Mouse (Mus musculus) myocyte (in vitro differentiated cells): Measurements from ENCODE around the gene Fkbp4. TPM values are rescaled to one million over a fixed set of nuclear protein-coding genes. Genes with fewer than 3 reads are reported as not detected.
A peak's percentile ranks its signal among the peaks of the same experiment; 100 is the strongest.

Source experiments
- H3K27me3 ChIP-seq: one replicate; pipeline ENCODE4 v1.6.1; 2011; ENCODE audit not compliant: control insufficient read depth, insufficient read depth, insufficient read length
- H3K36me3 ChIP-seq: one replicate; pipeline ENCODE4 v1.6.1; 2011; ENCODE audit not compliant: control insufficient read depth, insufficient read depth
- H3K4me2 ChIP-seq: one replicate; pipeline ENCODE4 v1.6.1; 2011; ENCODE audit warnings: low read depth, control low read depth
- H3K4me3 ChIP-seq: one replicate; pipeline ENCODE4 v1.5.1; 2011; ENCODE audit warnings: mild to moderate bottlenecking, control low read depth, moderate library complexity
- H3K79me2 ChIP-seq: one replicate; pipeline ENCODE4 v1.6.1; 2011; ENCODE audit not compliant: control insufficient read depth, insufficient read depth
- H3ac ChIP-seq: one replicate; pipeline ENCODE4 v1.6.1; 2011; ENCODE audit not compliant: control insufficient read depth, insufficient read length
- CEBPB ChIP-seq: IDR thresholded peaks from 2 replicates; pipeline ENCODE4 v1.6.1; 2011; ENCODE audit warnings: mild to moderate bottlenecking, moderate library complexity; ENCODE audit not compliant: poor library complexity, insufficient read depth, severe bottlenecking
- E2F4 ChIP-seq: IDR thresholded peaks from one replicate; pipeline ENCODE4 v1.6.1; 2011; ENCODE audit warnings: mild to moderate bottlenecking, control low read depth, moderate library complexity; ENCODE audit not compliant: insufficient read depth
- MAX ChIP-seq: IDR thresholded peaks from one replicate; pipeline ENCODE4 v1.6.1; 2011; ENCODE audit warnings: low read depth, mild to moderate bottlenecking, control low read depth
- MYOD1 ChIP-seq, 3 experiments: IDR thresholded peaks; one replicate each; pipeline ENCODE4 v1.6.1; 2011; ENCODE audit warnings: control low read depth in 2 of 3, low read depth in 2 of 3, mild to moderate bottlenecking in 2 of 3, moderate library complexity in 1 of 3; ENCODE audit not compliant: insufficient read length in 2 of 3, control insufficient read depth in 1 of 3
- MYOG ChIP-seq, 3 experiments: IDR thresholded peaks; one replicate each; pipeline ENCODE4 v1.6.1; 2011; ENCODE audit warnings: control low read depth in 2 of 3, low read depth in 2 of 3, mild to moderate bottlenecking in 2 of 3; ENCODE audit not compliant: insufficient read length in 2 of 3, control insufficient read depth in 1 of 3, insufficient read depth in 1 of 3
- POLR2A ChIP-seq: IDR thresholded peaks from one replicate; pipeline ENCODE4 v1.6.1; 2011; ENCODE audit warnings: low read depth, mild to moderate bottlenecking, control low read depth, moderate library complexity; ENCODE audit not compliant: insufficient read length
- POLR2AphosphoS2 ChIP-seq: IDR thresholded peaks from one replicate; pipeline ENCODE4 v1.6.1; 2011; ENCODE audit warnings: low read depth, control low read depth; ENCODE audit not compliant: insufficient read length
- REST ChIP-seq: IDR thresholded peaks from one replicate; pipeline ENCODE4 v1.6.1; 2011; ENCODE audit warnings: mild to moderate bottlenecking, control low read depth, moderate library complexity; ENCODE audit not compliant: insufficient read depth, insufficient read length
- SRF ChIP-seq: IDR thresholded peaks from one replicate; pipeline ENCODE4 v1.6.1; 2011; ENCODE audit warnings: low read depth; ENCODE audit not compliant: control insufficient read depth, insufficient read length
- TCF12 ChIP-seq: IDR thresholded peaks from one replicate; pipeline ENCODE4 v1.6.1; 2011; ENCODE audit warnings: mild to moderate bottlenecking, control low read depth; ENCODE audit not compliant: poor library complexity, insufficient read depth, severe bottlenecking
- TCF3 ChIP-seq: IDR thresholded peaks from one replicate; pipeline ENCODE4 v1.6.1; 2011; ENCODE audit warnings: low read depth, control low read depth; ENCODE audit not compliant: insufficient read length
- USF1 ChIP-seq: IDR thresholded peaks from one replicate; pipeline ENCODE4 v1.6.1; 2011; ENCODE audit warnings: low read depth, mild to moderate bottlenecking, control low read depth, moderate library complexity
- polyA plus RNA-seq: library from polyadenylated mRNA; unstranded; fragments of >200 nt; fragmentation: generic; extraction: Trizol; gene quantifications from one replicate; pipeline ENCODE4 v1.2.1, GENCODE M21; 2012; ENCODE audit warnings: missing spikeins

Fkbp4 gene
- polyA plus RNA-seq, 1 experiment = 224 TPM

DNA sequence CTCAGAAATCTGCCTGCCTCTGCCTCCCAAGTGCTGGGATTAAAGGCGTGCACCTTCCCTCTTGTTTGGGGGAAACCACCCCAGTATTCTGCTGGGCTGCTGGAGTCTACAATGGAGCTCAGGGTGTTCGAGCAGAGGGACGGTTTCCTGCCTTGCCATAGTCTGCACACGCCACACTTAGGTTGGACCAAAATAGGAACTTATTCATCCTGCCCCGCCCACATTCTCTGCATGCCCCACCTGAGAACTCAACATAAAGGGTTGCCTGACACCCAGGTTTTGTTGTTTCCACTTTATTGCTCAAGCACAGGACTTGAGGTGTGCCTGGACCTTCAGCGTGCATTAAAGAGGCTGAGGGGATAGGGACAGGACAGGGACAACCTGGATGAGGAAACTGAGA lies 8.7 kb downstream of the Fkbp4 start:
- H3K79me2 ChIP-seq = no peaks in the 10 kb centered on the region
- H3K4me2 ChIP-seq = no peak overlapping the region
- no peak for TF ChIP-seq MYOG (IDR thresholded peaks at IDR 0.05; ENCODE audit: control insufficient read depth in 1 of 3, insufficient read depth in 1 of 3, insufficient read length in 2 of 3, low read depth in 2 of 3)
- TF ChIP-seq TCF12 = no peak
- TF ChIP-seq USF1 = no peak
- TF ChIP-seq POLR2A = no peak
- no peak for TF ChIP-seq E2F4
- no peak for TF ChIP-seq MAX
- TF ChIP-seq TCF3 = no peak
- H3ac ChIP-seq = no peak overlapping the region
- no peaks in the 10 kb centered on the region for H3K27me3 ChIP-seq
- H3K4me3 ChIP-seq = no peak overlapping the region
- peaks cover 42% of the 10 kb centered on the region for H3K36me3 ChIP-seq

DNA sequence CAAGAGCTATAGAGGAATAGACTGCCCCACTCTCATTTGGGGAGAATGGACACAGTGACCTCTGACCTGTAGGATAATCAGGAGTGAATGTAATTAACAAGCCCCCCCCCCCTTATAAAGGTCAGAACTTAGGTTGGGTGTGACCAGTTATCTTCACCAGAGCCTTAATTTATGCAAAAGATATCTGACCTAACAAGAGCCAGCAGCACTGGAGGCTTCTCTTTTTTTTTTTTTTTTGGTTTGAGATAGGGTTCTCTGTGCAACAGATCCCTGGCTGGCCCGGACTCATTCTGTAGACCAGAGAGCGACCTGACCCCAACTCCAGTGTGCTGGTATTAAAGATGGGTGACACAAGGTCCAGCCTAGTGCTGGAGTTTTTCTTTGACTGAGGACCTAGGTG lies 9.2 kb downstream of the Fkbp4 start:
- no peak for TF ChIP-seq TCF12
- TF ChIP-seq MAX = no peak
- no peak for TF ChIP-seq POLR2A
- no peak for TF ChIP-seq SRF
- no peak for TF ChIP-seq POLR2AphosphoS2
- TF ChIP-seq MYOD1 (IDR thresholded peaks at IDR 0.05; ENCODE audit: control insufficient read depth in 1 of 3, insufficient read length in 2 of 3, low read depth in 2 of 3) = no peak
- TF ChIP-seq MYOG (IDR thresholded peaks at IDR 0.05; ENCODE audit: control insufficient read depth in 1 of 3, insufficient read depth in 1 of 3, insufficient read length in 2 of 3, low read depth in 2 of 3) = no peak
- TF ChIP-seq E2F4 = no peak
- TF ChIP-seq CEBPB = no peak
- TF ChIP-seq USF1 = no peak
- no peak for TF ChIP-seq TCF3
- no peak for TF ChIP-seq REST
- Histone ChIP-seq H3K4me3 (no peak overlapping the region), H3K36me3 (peaks cover 37% of the 10 kb centered on the region), H3K4me2 (no peak overlapping the region), H3ac (no peak overlapping the region), H3K27me3 (no peaks in the 10 kb centered on the region), H3K79me2 (no peaks in the 10 kb centered on the region)

DNA sequence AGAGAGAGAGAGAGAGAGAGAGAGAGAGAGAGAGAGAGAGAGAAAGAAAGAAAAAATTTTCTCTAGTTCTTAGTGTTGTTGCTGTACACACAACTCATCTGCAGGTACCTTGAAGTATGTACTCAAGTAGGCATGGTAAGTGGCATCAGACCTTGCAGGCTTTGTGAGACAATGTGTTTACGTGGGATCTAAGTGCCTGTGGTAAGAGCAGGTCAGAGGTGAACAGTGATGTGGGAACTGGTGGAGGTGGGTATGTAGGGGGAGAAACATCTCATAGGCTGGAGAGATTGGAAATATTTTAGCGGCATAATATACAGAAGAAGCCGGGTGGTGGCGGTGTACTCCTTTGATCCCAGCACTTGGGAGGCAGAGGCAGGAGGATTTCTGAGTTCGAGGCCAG lies 10.9 kb downstream of the Fkbp4 start:
- H3K27me3 ChIP-seq = no peaks in the 10 kb centered on the region
- no peak overlapping the region for H3ac ChIP-seq
- peaks cover 24% of the 10 kb centered on the region for H3K36me3 ChIP-seq
- H3K4me3 ChIP-seq = no peak overlapping the region
- H3K4me2 ChIP-seq = no peak overlapping the region
- TF ChIP-seq SRF (no peak), MAX (no peak), POLR2AphosphoS2 (no peak), CEBPB (no peak)
- H3K79me2 ChIP-seq = peaks cover 15% of the 10 kb centered on the region

DNA sequence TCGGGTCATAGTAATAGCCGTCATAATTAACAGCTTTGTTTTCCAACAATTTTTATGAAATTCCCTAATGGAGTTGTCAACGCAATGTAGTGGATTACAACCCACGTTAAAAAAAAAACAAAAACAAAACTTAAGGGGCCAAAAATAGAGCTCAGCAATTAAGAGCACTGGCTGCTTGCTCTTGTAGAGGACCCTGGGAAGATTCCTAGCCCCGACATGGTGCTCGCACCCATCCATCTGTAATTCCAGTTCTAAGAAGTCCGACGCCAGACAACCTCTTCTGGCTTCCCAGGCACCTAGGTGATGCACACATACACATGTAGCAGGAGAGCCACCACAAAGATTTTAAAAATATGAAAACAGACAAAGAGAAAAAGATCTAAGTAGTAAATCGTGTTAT lies 13.4 kb downstream of the Fkbp4 start:
- peak overlapping the region; percentile 48 for H3ac ChIP-seq
- H3K79me2 ChIP-seq = peaks cover 31% of the 10 kb centered on the region
- H3K4me2 ChIP-seq = peak overlapping the region; percentile 88
- H3K27me3 ChIP-seq = no peaks in the 10 kb centered on the region
- H3K36me3 ChIP-seq = peaks cover 2% of the 10 kb centered on the region
- TF ChIP-seq USF1 (no peak), POLR2AphosphoS2 (no peak)
- H3K4me3 ChIP-seq = peak overlapping the region; percentile 63

DNA sequence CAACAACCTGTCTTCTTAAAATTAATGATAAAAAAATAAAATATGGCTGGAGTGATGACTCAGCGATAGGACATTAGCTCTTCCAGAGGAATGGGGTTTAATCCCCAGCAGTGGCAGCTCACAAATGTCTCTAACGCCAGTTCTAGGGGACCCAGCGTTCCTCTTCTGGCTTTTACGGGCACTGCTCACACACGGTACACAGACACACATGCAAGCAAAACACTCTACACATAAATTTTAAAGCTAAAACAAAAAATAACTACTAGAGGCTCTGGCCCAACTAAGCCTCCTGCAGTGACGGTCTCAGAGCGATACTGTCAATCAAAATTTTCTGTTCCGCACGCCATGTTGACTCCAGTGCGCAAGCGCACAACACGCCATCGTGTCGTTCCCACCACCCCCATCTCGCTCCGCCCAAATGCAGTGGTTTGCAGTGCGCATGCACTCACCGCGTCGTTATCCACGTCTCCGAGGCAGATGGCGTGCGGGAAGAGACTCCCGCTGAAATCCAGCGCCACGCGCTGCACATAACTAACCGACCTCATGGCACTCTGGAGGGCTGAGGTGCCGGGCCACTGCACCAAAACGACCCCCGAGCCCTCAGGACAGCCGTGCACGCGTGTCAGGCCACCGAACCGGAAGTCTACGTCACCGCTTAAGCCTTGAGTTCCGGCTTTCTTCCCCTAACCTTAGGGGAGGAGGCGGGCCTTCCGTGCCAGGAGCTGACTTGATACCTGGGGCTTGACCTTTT lies 14.0 kb downstream of the Fkbp4 start, which contains the start of gene Itfg2:
TSS of gene Itfg2 (minus strand) at position 663 of the 751 bp plus-strand sequence.
- Histone ChIP-seq H3ac (peak within 1 kb of the TSS; percentile 48), H3K36me3 (no peaks in the 10 kb centered on the region), H3K79me2 (peaks cover 37% of the 10 kb centered on the region), H3K4me3 (peak within 1 kb of the TSS; percentile 63), H3K27me3 (no peaks in the 10 kb centered on the region), H3K4me2 (peak within 1 kb of the TSS; percentile 90)
- peak; percentile 94 for TF ChIP-seq POLR2A
- TF ChIP-seq REST = no peak
- peak in 1 of 3 experiments; percentile 34 for TF ChIP-seq MYOG (IDR thresholded peaks at IDR 0.05; ENCODE audit: control insufficient read depth in 1 of 3, insufficient read depth in 1 of 3, insufficient read length in 2 of 3, low read depth in 2 of 3)
- TF ChIP-seq MYOD1 (IDR thresholded peaks at IDR 0.05; ENCODE audit: control insufficient read depth in 1 of 3, insufficient read length in 2 of 3, low read depth in 2 of 3) = peak in 1 of 3 experiments; percentile 36
- TF ChIP-seq POLR2AphosphoS2 = peak; percentile 95
- TF ChIP-seq TCF3 = no peak
